Mouse (Mus musculus) layer of hippocampus, postnatal 25 days (tissue): ENCODE measurements at regions not wholly inside any gene's neighbourhood (a gene's known extent, or its start where the extent isn't known, plus 50 kb on each side); places are given as distances from the start of the nearest gene placed in this dataset.

Experiments used
- DNase-seq, 2 experiments: peaks; one replicate each; pipeline ENCODE4 v3.0.0; 2022; ENCODE audit warnings: mixed read lengths in 2 of 2, low spot score in 1 of 2; ENCODE audit errors: extremely low spot score in 1 of 2

- DNase-seq = no peak
Measured at GRCm38 (mm10) chr6:31995977-31996376, 54.1 kb upstream of the 1700012A03Rik start.

DNA sequence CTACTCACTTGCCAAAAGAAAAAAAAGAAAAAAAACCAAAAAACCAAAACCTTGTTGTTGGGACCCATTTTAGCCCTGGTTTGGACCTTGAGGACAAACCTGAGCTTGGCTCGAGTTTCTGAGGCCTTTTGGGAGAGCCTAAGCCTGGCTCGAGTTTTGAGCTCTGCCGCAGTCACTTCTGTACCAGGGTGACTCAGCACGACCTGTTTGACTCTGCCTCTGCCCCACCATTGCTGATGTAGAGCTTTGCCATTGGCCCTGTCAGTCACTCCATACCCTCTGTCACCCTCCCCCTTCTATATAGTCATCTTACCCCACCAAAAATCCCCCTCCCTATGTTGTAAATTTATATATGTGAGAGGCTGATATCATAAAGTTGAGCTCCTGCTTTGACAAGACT, 54.8 kb upstream of the 1700012A03Rik start:
- no peak for DNase-seq

DNA sequence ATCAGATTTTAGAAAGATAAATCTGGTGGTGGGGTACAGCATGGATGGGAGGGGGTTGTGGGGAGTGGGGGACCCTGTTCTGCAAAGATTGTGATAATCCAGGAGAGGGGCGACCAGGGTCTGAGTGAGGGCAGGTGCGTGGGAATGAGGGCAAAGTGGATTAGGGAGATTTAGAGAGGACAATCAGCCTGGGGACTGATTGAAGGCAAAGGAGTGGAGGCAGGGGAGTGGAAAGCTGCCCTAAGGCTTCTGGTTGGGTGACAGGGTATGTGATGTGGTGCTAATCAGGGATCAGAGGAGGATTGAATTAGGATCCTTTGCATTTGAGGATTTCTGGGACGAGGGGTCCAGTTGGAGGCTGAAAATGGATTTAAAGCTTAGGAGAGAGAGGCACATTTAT, 64.3 kb upstream of the 1700012A03Rik start:
- DNase-seq = no peak

GRCm38 (mm10) chr6:31976705-31977104, 73.3 kb upstream of the 1700012A03Rik start:
- DNase-seq = no peak

GRCm38 (mm10) chr6:31948063-31948481, 102.0 kb upstream of the 1700012A03Rik start:
- DNase-seq = no peak

GRCm38 (mm10) chr6:31946572-31946971, 103.5 kb upstream of the 1700012A03Rik start:
- DNase-seq = no peak

DNA sequence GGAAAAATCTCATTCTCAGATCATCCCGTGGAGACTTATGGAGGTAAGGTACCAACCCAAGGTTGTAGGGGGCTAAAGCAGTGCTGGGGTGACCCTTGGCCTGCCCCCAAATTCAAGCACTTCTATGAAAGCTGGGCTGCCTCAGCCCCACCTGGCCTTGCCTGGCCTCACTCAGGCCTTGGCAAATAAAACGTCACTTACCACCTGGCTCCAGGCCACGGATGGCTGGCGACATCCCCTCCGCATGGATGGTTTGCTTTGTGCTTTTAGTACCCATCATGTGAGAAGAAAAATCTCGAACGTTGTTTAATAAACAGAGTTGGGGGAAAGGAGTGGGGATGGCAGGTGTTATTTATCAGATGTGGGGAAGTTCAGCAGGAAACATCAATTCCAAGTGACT, 104.7 kb upstream of the 1700012A03Rik start:
- no peak for DNase-seq

- no peak for DNase-seq
Measured at GRCm38 (mm10) chr6:31944546-31944945, 105.5 kb upstream of the 1700012A03Rik start.

- no peak for DNase-seq
Measured at GRCm38 (mm10) chr6:31942696-31943095, 107.3 kb upstream of the 1700012A03Rik start.

DNA sequence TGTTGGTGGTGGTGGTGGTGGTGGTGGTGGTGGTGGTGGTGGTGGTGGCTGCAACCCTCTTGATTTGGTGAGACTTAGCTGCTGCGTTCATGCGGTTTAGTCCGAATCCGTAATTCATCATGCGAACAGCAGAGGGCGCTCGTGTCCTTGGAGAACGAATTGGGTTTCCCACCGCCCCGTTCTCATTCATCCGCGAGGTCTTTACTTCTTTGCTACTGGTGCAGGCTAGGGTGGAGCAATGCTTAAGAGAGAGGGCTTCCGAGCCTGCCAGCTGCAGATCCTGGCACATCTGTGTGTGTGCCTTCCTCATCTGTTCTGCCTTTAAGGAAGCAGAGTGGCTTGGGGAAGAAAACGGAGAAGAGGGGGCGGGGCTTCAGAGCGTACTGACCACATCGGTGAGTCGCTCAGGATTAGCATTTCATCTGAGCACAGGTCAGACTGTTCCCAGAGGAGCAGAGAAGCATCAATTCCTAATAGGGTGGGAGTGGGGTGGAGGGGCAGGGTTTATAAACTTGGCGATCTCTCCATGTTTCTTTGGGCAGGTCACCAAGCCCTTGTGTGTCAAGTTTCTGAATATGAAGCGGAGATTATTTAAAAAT, 111.7 kb upstream of the 1700012A03Rik start:
- peak; percentile 88 to 99 for DNase-seq

DNA sequence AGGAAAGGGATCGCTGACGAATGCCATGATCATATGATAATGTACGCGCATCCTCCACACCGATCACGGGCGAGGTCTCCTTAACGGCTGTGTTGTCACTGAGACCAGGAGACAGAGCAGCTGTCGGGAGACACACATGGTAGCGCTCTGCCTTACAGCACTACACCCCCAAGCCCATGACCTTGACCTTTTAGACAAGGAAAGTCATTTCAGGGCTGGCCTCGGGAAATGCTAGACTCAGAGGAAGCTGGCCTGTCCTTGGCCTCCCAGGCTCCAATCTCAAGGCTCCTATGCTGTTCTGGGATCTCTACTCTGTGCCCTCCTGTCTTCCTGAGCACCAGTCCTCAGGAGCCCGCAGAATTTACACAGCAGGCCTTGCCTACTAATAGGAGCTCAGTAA, 112.9 kb upstream of the 1700012A03Rik start:
- DNase-seq = peak in 1 of 2 experiments; percentile 7

DNA sequence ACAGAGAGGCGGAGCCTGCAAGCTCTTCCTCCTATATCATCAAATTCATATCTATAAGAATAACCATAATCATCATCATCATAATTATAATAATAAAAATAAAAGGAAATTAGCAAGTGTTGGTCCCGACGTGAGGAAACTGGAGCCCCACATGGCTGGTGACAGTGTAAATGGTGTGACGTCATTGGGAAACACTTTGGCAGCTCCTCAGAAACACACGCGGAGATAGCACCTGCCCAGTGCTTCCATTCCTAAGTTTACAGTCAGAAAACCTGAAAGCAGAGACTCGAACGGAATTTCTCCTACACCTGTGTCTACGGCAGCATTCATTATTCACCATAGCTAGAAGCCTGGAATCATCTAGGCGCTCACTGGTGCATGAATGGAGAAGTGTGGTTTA, 115.2 kb upstream of the 1700012A03Rik start:
- no peak for DNase-seq

- DNase-seq = no peak
Measured at GRCm38 (mm10) chr6:31933956-31934355, 116.1 kb upstream of the 1700012A03Rik start.

DNA sequence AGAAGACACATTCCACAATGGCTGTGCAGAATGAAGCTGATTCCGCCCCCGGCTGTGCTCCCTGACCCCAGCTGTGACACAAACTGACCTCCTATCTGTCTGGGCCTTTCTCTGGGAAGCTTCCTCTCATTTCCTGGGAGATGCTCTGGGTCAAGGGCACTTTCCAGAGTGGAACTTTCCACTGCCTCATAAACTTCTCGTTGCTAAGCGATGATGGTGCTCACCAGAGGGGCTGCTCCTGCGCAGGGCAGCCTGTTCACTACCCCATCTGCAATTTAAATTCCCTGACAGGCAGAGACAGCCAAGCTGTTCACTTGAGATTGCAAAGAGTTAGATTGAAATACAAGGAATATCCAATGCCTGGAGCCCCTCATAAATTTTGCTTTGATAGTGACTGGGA, 116.7 kb upstream of the 1700012A03Rik start:
- peak in 1 of 2 experiments; percentile 4 for DNase-seq

DNA sequence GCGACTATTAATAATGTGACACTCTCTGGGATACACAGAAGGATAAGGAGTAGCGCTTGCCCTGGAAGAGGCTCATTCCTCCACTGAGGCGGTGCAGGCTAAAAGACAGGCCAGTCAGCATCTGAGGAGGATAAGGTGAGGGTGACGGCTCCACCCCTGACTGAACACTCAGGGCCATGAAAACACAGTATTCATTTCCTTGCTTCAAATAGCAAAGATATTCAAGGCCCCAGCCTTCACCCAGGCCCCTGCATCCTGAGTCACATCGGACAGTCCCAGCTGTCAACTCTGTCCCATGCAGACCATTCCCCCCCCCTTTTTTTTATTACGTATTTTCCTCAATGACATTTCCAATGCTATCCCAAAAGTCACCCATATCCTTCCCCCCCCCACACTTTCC, 118.9 kb upstream of the 1700012A03Rik start:
- DNase-seq = peak; percentile 2

DNA sequence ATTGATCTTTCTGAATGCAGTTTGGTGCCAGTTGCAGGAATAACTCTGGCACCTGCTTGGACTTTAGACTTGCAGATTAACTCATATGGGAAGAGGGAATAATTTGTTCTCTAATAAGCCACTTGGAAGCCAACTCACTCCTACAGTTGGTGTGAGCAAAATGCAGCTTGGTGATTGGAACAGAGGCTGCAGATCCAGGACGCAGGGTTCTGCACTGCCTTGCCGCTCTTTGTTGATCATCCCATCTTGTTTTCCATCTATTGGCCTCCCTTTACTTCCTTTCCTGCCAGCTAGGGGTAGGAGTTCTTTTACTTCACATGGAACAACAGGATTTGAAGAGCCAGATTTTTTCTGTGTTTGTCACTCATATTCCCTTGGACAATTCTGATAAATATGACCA, 120.9 kb upstream of the 1700012A03Rik start:
- peak in 1 of 2 experiments; percentile 5 for DNase-seq

GRCm38 (mm10) chr6:31927181-31927580, 122.9 kb upstream of the 1700012A03Rik start:
- peak; percentile 1 to 6 for DNase-seq

DNA sequence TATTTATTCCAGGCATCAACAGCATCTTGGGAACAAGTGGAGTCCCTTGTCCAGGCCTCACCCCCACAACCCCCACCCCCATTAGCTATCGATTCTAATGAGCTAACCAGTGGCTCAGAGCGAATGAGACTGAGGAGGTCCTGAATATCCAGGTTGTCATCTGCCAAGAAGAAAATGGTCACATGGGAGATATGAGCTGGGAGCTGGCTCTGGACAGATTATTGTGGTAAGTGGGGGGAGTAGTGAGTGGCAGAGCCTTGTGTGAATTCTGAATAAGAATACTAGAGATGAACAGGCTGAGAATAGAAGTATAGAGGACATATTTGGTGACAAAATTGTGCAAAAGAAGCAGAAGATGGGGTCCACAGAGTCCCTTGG, 125.4 kb upstream of the 1700012A03Rik start:
- no peak for DNase-seq

DNA sequence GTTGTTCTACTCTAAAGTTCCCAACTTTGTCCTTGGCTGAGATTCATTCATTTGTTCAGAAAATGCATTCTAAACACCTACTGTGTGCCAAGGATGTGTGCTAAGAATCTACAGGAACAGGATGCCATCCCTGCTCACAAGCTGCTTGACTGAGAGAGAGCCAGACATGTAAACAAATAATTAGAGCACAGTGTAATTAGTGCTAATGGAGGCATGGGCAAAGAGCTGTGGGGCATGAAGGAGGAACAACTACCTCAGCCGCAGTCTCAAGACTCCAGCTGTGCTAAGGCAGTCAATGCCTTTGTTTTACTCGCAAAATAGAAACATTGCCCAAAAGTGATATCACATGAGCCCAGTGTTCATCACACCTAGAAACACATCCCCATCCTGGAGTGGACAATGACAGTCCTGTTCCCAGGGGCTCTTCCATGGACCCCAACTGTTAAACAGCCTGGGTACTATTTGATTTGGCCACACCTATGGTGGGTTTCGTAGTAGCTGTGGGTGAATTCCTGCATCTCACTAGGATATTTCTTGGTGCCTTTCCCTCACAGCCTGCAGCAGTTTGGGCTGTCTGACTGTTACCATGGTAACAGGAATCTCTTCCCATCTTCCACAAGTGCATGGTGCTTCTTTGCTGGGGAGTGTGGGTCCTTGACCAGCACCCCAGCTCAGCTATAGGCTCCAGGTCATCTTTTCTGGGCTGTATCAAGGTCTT, 125.9 kb upstream of the 1700012A03Rik start:
- DNase-seq = peak in 1 of 2 experiments; percentile 16

DNA sequence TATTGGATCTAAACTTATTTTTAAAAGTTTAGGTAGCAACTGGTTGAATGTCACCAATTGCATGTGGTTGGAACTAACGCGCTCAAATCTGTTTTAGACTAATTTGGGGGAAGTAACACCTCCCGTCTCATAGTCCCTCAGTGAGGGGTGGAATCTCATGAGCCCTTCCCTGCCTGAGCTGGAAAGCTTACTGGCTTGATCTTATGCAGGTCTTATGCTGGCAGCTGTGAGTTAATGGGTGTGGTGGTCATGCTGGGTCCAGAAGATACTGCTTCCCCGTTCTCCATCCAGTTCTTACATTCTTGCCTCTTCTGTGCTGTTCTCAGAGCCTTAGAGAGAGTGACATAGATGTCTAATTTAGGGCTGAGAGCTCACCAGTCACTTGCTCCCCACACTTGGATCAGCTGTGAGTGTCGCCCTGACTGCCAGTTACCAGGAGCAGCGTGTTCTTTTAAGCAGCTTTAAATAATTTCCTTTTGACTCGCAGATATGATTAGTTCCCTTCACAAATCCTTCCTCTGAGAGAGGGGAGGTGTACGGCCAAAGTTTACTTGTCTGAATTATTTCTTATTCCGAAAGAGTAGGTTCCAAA, 128.4 kb upstream of the 1700012A03Rik start:
- peak; percentile 6 to 8 for DNase-seq

- DNase-seq = peak in 1 of 2 experiments; percentile 50
Measured at GRCm38 (mm10) chr6:31917411-31918131, 132.5 kb upstream of the 1700012A03Rik start.
